In genomic region chr5:136169626-136170511, GRCm38 (mm10) we compare ENCODE assay signal across 8 mouse cellular contexts. TPM values are rescaled to one million over a fixed set of nuclear protein-coding genes. Genes with fewer than 3 reads are reported as not detected.
DNase-seq lines count a peak whose midpoint lies in the region; ATAC-seq lines count a peak whose summit lies in the region.

No protein-coding gene starts in this region.

- H3K36me3 ChIP-seq in forebrain, embryonic 10.5 days (replicated peaks) = peaks cover 15% of the 10 kb centered on the region
- H3K36me3 ChIP-seq in hindbrain, embryonic 16.5 days (ENCODE audit: control insufficient read depth, insufficient read depth, low read length) = peaks cover 3% of the 10 kb centered on the region; the same call in 1 of the 2 replicates
- H3K36me3 ChIP-seq in limb, embryonic 12.5 days = peaks cover 11% of the 10 kb centered on the region
- H3K36me3 ChIP-seq in midbrain, embryonic 13.5 days = peaks cover 13% of the 10 kb centered on the region
- no peaks in the 10 kb centered on the region for H3K36me3 ChIP-seq in stomach, embryonic 14.5 days (ENCODE audit: control insufficient read depth, insufficient read depth, low read length)

- WGBS in forebrain, embryonic 10.5 days = 16% methylated on average over 15 of the region's 15 CpGs
- WGBS in hindbrain, embryonic 16.5 days = 10% methylated on average over 14 of the region's 15 CpGs
- 11% methylated on average over 15 of the region's 15 CpGs for WGBS in limb, embryonic 12.5 days
- WGBS in midbrain, embryonic 13.5 days = 10% methylated on average over 15 of the region's 15 CpGs
- WGBS in stomach, embryonic 14.5 days = 10% methylated on average over 15 of the region's 15 CpGs

- peak overlapping the region; percentile 83 for H3K9ac ChIP-seq in hindbrain, embryonic 16.5 days (ENCODE audit: low read depth, low read length)
- H3K9ac ChIP-seq in limb, embryonic 12.5 days (replicated peaks) = peak overlapping the region; percentile 72
- peak overlapping the region; percentile 80 for H3K9ac ChIP-seq in midbrain, embryonic 13.5 days (replicated peaks)
- peak overlapping the region; percentile 43 for H3K9ac ChIP-seq in stomach, embryonic 14.5 days (replicated peaks; ENCODE audit: low read depth, low read length)

- peak overlapping the region; percentile 83 for H3K27ac ChIP-seq in forebrain, embryonic 10.5 days
- peak overlapping the region; percentile 87 for H3K27ac ChIP-seq in hindbrain, embryonic 16.5 days (ENCODE audit: low read depth, low read length)
- H3K27ac ChIP-seq in limb, embryonic 12.5 days = no peak overlapping the region
- peak overlapping the region; percentile 76 for H3K27ac ChIP-seq in midbrain, embryonic 13.5 days
- no peak overlapping the region for H3K27ac ChIP-seq in stomach, embryonic 14.5 days (ENCODE audit: low read length)

- ATAC-seq in hindbrain, embryonic 16.5 days = no peak; the same call in 1 of the 2 replicates
- peak; percentile 6; the same call in 1 of the 2 replicates for ATAC-seq in limb, embryonic 12.5 days (ENCODE audit: insufficient number of reproducible peaks, insufficient read depth, low FRiP score, low TSS enrichment, low read depth)
- peak; percentile 61; the same call in 1 of the 2 replicates for ATAC-seq in midbrain, embryonic 13.5 days
- ATAC-seq in stomach, embryonic 14.5 days (ENCODE audit: insufficient number of reproducible peaks, insufficient read depth, low FRiP score, low read depth) = peak; percentile 12; the same call in 1 of the 2 replicates

- DNase-seq in heart, adult 11 months = peak; percentile 96
- DNase-seq in heart, postnatal 25 days (ENCODE audit: low spot score) = no peak
- DNase-seq in adrenal gland, postnatal 36 days = peak; percentile 17 to 44
- DNase-seq in forebrain, embryonic 10.5 days (ENCODE audit: extremely low spot score, low spot score) = no peak

- H3K4me2 ChIP-seq in hindbrain, embryonic 16.5 days (ENCODE audit: low read length) = peak overlapping the region; percentile 90
- peak overlapping the region; percentile 94 for H3K4me2 ChIP-seq in limb, embryonic 12.5 days
- H3K4me2 ChIP-seq in midbrain, embryonic 13.5 days (replicated peaks) = peak overlapping the region; percentile 84
- H3K4me2 ChIP-seq in stomach, embryonic 14.5 days (replicated peaks; ENCODE audit: low read depth, low read length) = peak overlapping the region; percentile 98

- intact Hi-C loops in heart, postnatal 25 days (cut with DNase I) = no loop called here

- H3K4me3 ChIP-seq in forebrain, embryonic 10.5 days = peak overlapping the region; percentile 69
- H3K4me3 ChIP-seq in hindbrain, embryonic 16.5 days (ENCODE audit: low read length) = peak overlapping the region; percentile 70
- H3K4me3 ChIP-seq in limb, embryonic 12.5 days (replicated peaks) = peak overlapping the region; percentile 63
- H3K4me3 ChIP-seq in midbrain, embryonic 13.5 days (replicated peaks) = peak overlapping the region; percentile 65
- peak overlapping the region; percentile 59 for H3K4me3 ChIP-seq in stomach, embryonic 14.5 days (ENCODE audit: low read depth, low read length)

- peaks cover 20% of the 10 kb centered on the region for H3K4me1 ChIP-seq in forebrain, embryonic 10.5 days
- peaks cover 24% of the 10 kb centered on the region for H3K4me1 ChIP-seq in hindbrain, embryonic 16.5 days (ENCODE audit: control insufficient read depth, insufficient read depth, low read depth, low read length)
- H3K4me1 ChIP-seq in limb, embryonic 12.5 days (replicated peaks) = peaks cover 12% of the 10 kb centered on the region
- H3K4me1 ChIP-seq in midbrain, embryonic 13.5 days (replicated peaks) = peaks cover 31% of the 10 kb centered on the region
- H3K4me1 ChIP-seq in stomach, embryonic 14.5 days (ENCODE audit: control insufficient read depth, insufficient read depth, low read length) = 0 out of 2 replicates have a peak, but pooled peaks cover 5% of the 10 kb centered on the region

- H3K9me3 ChIP-seq in forebrain, embryonic 10.5 days = peaks cover 7% of the 10 kb centered on the region; the same call in 1 of the 2 replicates
- H3K9me3 ChIP-seq in hindbrain, embryonic 16.5 days (ENCODE audit: control insufficient read depth, low read length) = no peaks in the 10 kb centered on the region; the same call in 1 of the 2 replicates
- peaks cover 8% of the 10 kb centered on the region; the same call in 1 of the 2 replicates for H3K9me3 ChIP-seq in limb, embryonic 12.5 days
- no peaks in the 10 kb centered on the region for H3K9me3 ChIP-seq in midbrain, embryonic 13.5 days
- 0 out of 2 replicates have a peak, but pooled peaks cover 3% of the 10 kb centered on the region for H3K9me3 ChIP-seq in stomach, embryonic 14.5 days (ENCODE audit: control insufficient read depth, low read depth, low read length)

- H3K27me3 ChIP-seq in forebrain, embryonic 10.5 days (ENCODE audit: poor library complexity, severe bottlenecking) = peaks cover 17% of the 10 kb centered on the region
- H3K27me3 ChIP-seq in hindbrain, embryonic 16.5 days (replicated peaks; ENCODE audit: control insufficient read depth, insufficient read depth, low read length) = no peaks in the 10 kb centered on the region
- H3K27me3 ChIP-seq in limb, embryonic 12.5 days = no peaks in the 10 kb centered on the region; the same call in 1 of the 2 replicates
- 0 out of 2 replicates have a peak, but pooled peaks cover 11% of the 10 kb centered on the region for H3K27me3 ChIP-seq in midbrain, embryonic 13.5 days
- no peaks in the 10 kb centered on the region for H3K27me3 ChIP-seq in stomach, embryonic 14.5 days (ENCODE audit: control insufficient read depth, insufficient read depth, low read length)

RNA-seq across cellular contexts. Expression of gene Orai2, which starts 0.6 kb away (rescaled TPM):
- total RNA-seq in heart, postnatal 25 days (2021) = 1 to 10 TPM in 1 of 2 experiments, under 1 TPM in 1; 0.87 to 1.2 TPM
- total RNA-seq in adrenal gland, postnatal 36 days (2021) = 1 to 10 TPM; 2.8 to 3.0 TPM
- 7.4 and 7.5 TPM in 2 replicates for polyA plus RNA-seq in forebrain, embryonic 10.5 days (2016; fragmentation: Nextera tagmentation; extraction: Ambion mirVana)
- polyA plus RNA-seq in hindbrain, embryonic 16.5 days (2015; fragmentation: Nextera tagmentation; extraction: Ambion mirVana) = 50.1 and 51.0 TPM in 2 replicates
- polyA plus RNA-seq in limb, embryonic 12.5 days (2016; fragmentation: Nextera tagmentation; extraction: Ambion mirVana) = 8.7 and 9.9 TPM in 2 replicates
- 30.6 and 31.0 TPM in 2 replicates for polyA plus RNA-seq in midbrain, embryonic 13.5 days (2015; fragmentation: Nextera tagmentation; extraction: Ambion mirVana)
- polyA plus RNA-seq in stomach, embryonic 14.5 days (2014; fragmentation: Nextera tagmentation; extraction: Ambion mirVana) = 7.0 and 7.8 TPM in 2 replicates

RNA-seq across cellular contexts. Expression of gene Prkrip1, which starts 28.9 kb away (rescaled TPM):
- 10 to 100 TPM; 17.3 to 20.9 TPM for total RNA-seq in heart, postnatal 25 days (2021)
- total RNA-seq in adrenal gland, postnatal 36 days (2021) = 10 to 100 TPM; 36.2 to 46.0 TPM
- 62.3 and 69.2 TPM in 2 replicates for polyA plus RNA-seq in forebrain, embryonic 10.5 days (2016; fragmentation: Nextera tagmentation; extraction: Ambion mirVana)
- 63.1 and 67.2 TPM in 2 replicates for polyA plus RNA-seq in hindbrain, embryonic 16.5 days (2015; fragmentation: Nextera tagmentation; extraction: Ambion mirVana)
- polyA plus RNA-seq in limb, embryonic 12.5 days (2016; fragmentation: Nextera tagmentation; extraction: Ambion mirVana) = 59.1 and 65.1 TPM in 2 replicates
- polyA plus RNA-seq in midbrain, embryonic 13.5 days (2015; fragmentation: Nextera tagmentation; extraction: Ambion mirVana) = 68.4 and 70.2 TPM in 2 replicates
- 49.5 and 50.9 TPM in 2 replicates for polyA plus RNA-seq in stomach, embryonic 14.5 days (2014; fragmentation: Nextera tagmentation; extraction: Ambion mirVana)

RNA-seq across cellular contexts. Expression of gene Alkbh4, which starts 33.9 kb away (rescaled TPM):
- 1 to 10 TPM; 5.3 to 6.0 TPM for total RNA-seq in heart, postnatal 25 days (2021)
- 1 to 10 TPM; 6.8 to 7.5 TPM for total RNA-seq in adrenal gland, postnatal 36 days (2021)
- 24.4 and 25.6 TPM in 2 replicates for polyA plus RNA-seq in forebrain, embryonic 10.5 days (2016; fragmentation: Nextera tagmentation; extraction: Ambion mirVana)
- polyA plus RNA-seq in hindbrain, embryonic 16.5 days (2015; fragmentation: Nextera tagmentation; extraction: Ambion mirVana) = 20.4 and 22.7 TPM in 2 replicates
- 27.7 and 29.9 TPM in 2 replicates for polyA plus RNA-seq in limb, embryonic 12.5 days (2016; fragmentation: Nextera tagmentation; extraction: Ambion mirVana)
- polyA plus RNA-seq in midbrain, embryonic 13.5 days (2015; fragmentation: Nextera tagmentation; extraction: Ambion mirVana) = 23.0 and 23.6 TPM in 2 replicates
- polyA plus RNA-seq in stomach, embryonic 14.5 days (2014; fragmentation: Nextera tagmentation; extraction: Ambion mirVana) = 16.2 and 18.1 TPM in 2 replicates

RNA-seq across cellular contexts. Expression of gene Lrwd1, which starts 34.0 kb away (rescaled TPM):
- 1 to 10 TPM; 5.0 to 6.3 TPM for total RNA-seq in heart, postnatal 25 days (2021)
- total RNA-seq in adrenal gland, postnatal 36 days (2021) = 10 to 100 TPM in 1 of 2 experiments, 1 to 10 TPM in 1; 9.6 to 11.5 TPM
- 64.3 and 64.8 TPM in 2 replicates for polyA plus RNA-seq in forebrain, embryonic 10.5 days (2016; fragmentation: Nextera tagmentation; extraction: Ambion mirVana)
- 25.2 and 26.3 TPM in 2 replicates for polyA plus RNA-seq in hindbrain, embryonic 16.5 days (2015; fragmentation: Nextera tagmentation; extraction: Ambion mirVana)
- 49.6 and 50.2 TPM in 2 replicates for polyA plus RNA-seq in limb, embryonic 12.5 days (2016; fragmentation: Nextera tagmentation; extraction: Ambion mirVana)
- polyA plus RNA-seq in midbrain, embryonic 13.5 days (2015; fragmentation: Nextera tagmentation; extraction: Ambion mirVana) = 31.7 and 33.8 TPM in 2 replicates
- polyA plus RNA-seq in stomach, embryonic 14.5 days (2014; fragmentation: Nextera tagmentation; extraction: Ambion mirVana) = 28.7 and 28.8 TPM in 2 replicates

RNA-seq across cellular contexts. Expression of gene Polr2j, which starts 53.4 kb away (rescaled TPM):
- total RNA-seq in heart, postnatal 25 days (2021) = 10 to 100 TPM; 64.4 to 71.9 TPM
- total RNA-seq in adrenal gland, postnatal 36 days (2021) = 10 to 100 TPM; 69.3 to 96.9 TPM
- polyA plus RNA-seq in forebrain, embryonic 10.5 days (2016; fragmentation: Nextera tagmentation; extraction: Ambion mirVana) = 299 and 302 TPM in 2 replicates
- 198 and 210 TPM in 2 replicates for polyA plus RNA-seq in hindbrain, embryonic 16.5 days (2015; fragmentation: Nextera tagmentation; extraction: Ambion mirVana)
- polyA plus RNA-seq in limb, embryonic 12.5 days (2016; fragmentation: Nextera tagmentation; extraction: Ambion mirVana) = 253 and 261 TPM in 2 replicates
- polyA plus RNA-seq in midbrain, embryonic 13.5 days (2015; fragmentation: Nextera tagmentation; extraction: Ambion mirVana) = 242 TPM in 2 replicates
- polyA plus RNA-seq in stomach, embryonic 14.5 days (2014; fragmentation: Nextera tagmentation; extraction: Ambion mirVana) = 239 and 243 TPM in 2 replicates

Comparison
In these comparisons a context has a peak if more than half of its experiments do, and no peak if none do; other contexts are left out.
1. DNase-seq: peak in heart, adult 11 months (single experiment) and adrenal gland, postnatal 36 days (2 of 2); none in heart, postnatal 25 days (single experiment) and forebrain, embryonic 10.5 days (single experiment).
2. H3K27ac ChIP-seq: peak in forebrain, embryonic 10.5 days (single experiment), hindbrain, embryonic 16.5 days (single experiment) and midbrain, embryonic 13.5 days (single experiment); none in limb, embryonic 12.5 days (single experiment) and stomach, embryonic 14.5 days (single experiment).
3. Peak in every context shown above with its lines, with median percentiles within 50 percentile points of each other: H3K4me3 ChIP-seq, H3K4me2 ChIP-seq and H3K9ac ChIP-seq.